Mouse (Mus musculus) intestine, embryonic 14.5 days (tissue): Measurements from ENCODE around the gene Tubg2. TPM values are rescaled to one million over a fixed set of nuclear protein-coding genes. Genes with fewer than 3 reads are reported as not detected.

Source experiments
- ATAC-seq: fragments of 200-750 bp; cut with Nextera tagmentation; replicated peaks from 2 replicates; pipeline ENCODE4 v1.8.0; 2017; ENCODE audit warnings: low read depth, moderate number of reproducible peaks, moderate TSS enrichment, moderate library complexity; ENCODE audit not compliant: low FRiP score, low TSS enrichment
- DNase-seq: peaks from one replicate; pipeline ENCODE4 v3.0.0-alpha.2; 2018; ENCODE audit warnings: low spot score
- H3K27ac ChIP-seq: fragments of 300-500 bp; sonication (generic); 2 replicates; pipeline ENCODE4 v1.5.1; 2014; ENCODE audit warnings: low read depth, mild to moderate bottlenecking, control low read depth
- H3K27me3 ChIP-seq: fragments of 300-500 bp; sonication (generic); replicated peaks from 2 replicates; pipeline ENCODE4 v1.6.1; 2014; ENCODE audit warnings: low read length, control low read depth; ENCODE audit not compliant: control insufficient read depth, insufficient read depth
- H3K36me3 ChIP-seq: fragments of 300-500 bp; sonication (generic); 2 replicates; pipeline ENCODE4 v1.6.1; 2014; ENCODE audit warnings: low read length, control low read depth; ENCODE audit not compliant: control insufficient read depth, insufficient read depth
- H3K4me1 ChIP-seq: fragments of 300-500 bp; sonication (generic); replicated peaks from 2 replicates; pipeline ENCODE4 v1.6.1; 2014; ENCODE audit warnings: low read length, control low read depth, mixed read lengths; ENCODE audit not compliant: control insufficient read depth, insufficient read depth
- H3K4me2 ChIP-seq: fragments of 300-500 bp; sonication (generic); 2 replicates; pipeline ENCODE4 v1.6.1; 2014; ENCODE audit warnings: low read length
- H3K4me3 ChIP-seq: fragments of 300-500 bp; sonication (generic); 2 replicates; pipeline ENCODE4 v1.5.1; 2014; ENCODE audit warnings: low read depth, low read length, control low read depth, mixed read lengths
- H3K9ac ChIP-seq: fragments of 300-500 bp; sonication (generic); 2 replicates; pipeline ENCODE4 v1.6.1; 2014; ENCODE audit warnings: mild to moderate bottlenecking, low read length
- H3K9me3 ChIP-seq: fragments of 300-500 bp; sonication (generic); 2 replicates; pipeline ENCODE4 v1.6.1; 2016; ENCODE audit warnings: low read length, control low read depth; ENCODE audit not compliant: control insufficient read depth
- WGBS: fragments of 180-500 bp; shearing (Covaris S2); extraction: QIAGEN DNeasy Blood & Tissue Kit; methylation state at CpG from one replicate; pipeline ENCODE4 v1.1.7; 2014; 5-methylcytosine and 5-hydroxymethylcytosine counted together
- polyA plus RNA-seq: library from polyadenylated mRNA; unstranded; fragments of >200 nt; fragmentation: Nextera tagmentation; extraction: Ambion mirVana; gene quantifications from 2 replicates; pipeline ENCODE4 v1.2.1, GENCODE M21; 2014

Tubg2 gene
- polyA plus RNA-seq, 1 experiment from 2014 or later = 7.4 TPM

DNA sequence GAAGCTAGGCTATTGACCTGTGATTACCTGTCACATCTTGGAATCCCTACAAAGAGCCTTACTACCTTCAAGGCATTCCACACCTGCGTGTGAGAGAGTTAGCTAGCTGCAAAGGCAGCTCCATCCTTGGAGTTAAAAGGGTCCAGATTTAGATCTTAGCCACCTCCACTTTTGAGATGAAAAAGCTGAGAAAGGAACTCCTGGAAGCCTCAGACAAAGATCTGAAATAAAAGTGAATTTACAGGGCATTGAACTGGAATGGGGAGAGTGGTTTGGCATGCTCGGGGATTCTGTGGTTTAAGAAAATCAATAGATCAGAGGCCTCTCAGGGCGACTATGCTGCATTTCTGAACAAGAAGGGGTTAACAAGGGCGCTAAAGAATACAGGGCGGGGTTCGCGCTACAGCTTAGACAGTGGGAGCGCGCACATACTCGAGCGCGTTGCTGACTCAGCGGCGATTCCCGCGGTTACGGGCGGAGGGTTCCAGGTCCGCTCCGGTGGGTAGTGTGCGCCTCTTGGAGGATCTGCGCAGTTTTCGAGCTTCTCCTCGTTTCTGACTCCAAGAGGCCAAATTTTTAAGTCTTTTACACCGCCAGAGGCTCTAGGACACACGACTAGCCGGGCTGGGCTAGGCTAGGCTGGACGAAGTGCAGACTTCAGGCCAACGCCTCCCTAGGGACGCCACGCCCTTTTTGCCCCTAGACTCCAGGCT, 16.2 kb downstream of the Tubg2 start:
- Histone ChIP-seq H3K4me2 (peak overlapping the region; percentile 64), H3K36me3 (peaks cover 12% of the 10 kb centered on the region), H3K9ac (peak overlapping the region; percentile 43), H3K4me3 (peak overlapping the region; percentile 41), H3K27ac (peak overlapping the region; percentile 85), H3K9me3 (no peaks in the 10 kb centered on the region), H3K27me3 (peaks cover 35% of the 10 kb centered on the region), H3K4me1 (peaks cover 46% of the 10 kb centered on the region)
- DNase-seq (peak; percentile 88), ATAC-seq (peak; percentile 36; the same call in 1 of the 2 replicates)
- WGBS = under 1% methylated on average over 31 of the region's 31 CpGs

DNA sequence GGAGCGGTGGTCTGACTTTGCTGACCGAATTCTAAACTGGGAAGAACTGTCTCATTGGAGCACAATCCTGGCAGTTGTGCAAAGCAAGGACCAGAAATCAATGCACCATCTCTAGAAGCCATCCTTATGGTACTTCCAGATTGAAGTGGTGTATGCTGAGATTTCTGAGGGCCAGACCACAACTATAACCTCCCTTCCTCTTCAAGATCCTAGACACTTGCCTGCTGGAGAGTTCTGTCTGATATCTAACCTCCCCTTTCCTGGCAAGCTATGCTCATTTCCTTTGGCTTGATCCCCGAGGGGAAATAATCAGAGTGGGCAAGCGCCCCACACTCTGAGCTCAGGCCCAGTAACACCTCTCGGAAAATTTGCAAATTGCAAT, 16.7 kb downstream of the Tubg2 start:
- H3K4me1 ChIP-seq = peaks cover 50% of the 10 kb centered on the region
- no peaks in the 10 kb centered on the region for H3K9me3 ChIP-seq
- DNase-seq (no peak), ATAC-seq (no peak)
- peak overlapping the region; percentile 64 for H3K4me2 ChIP-seq
- H3K36me3 ChIP-seq = peaks cover 7% of the 10 kb centered on the region
- H3K4me3 ChIP-seq = peak overlapping the region; percentile 41
- WGBS = 19% methylated on average over 5 of the region's 5 CpGs
- H3K27me3 ChIP-seq = peaks cover 35% of the 10 kb centered on the region
- H3K9ac ChIP-seq = peak overlapping the region; percentile 43
- peak overlapping the region; percentile 85 for H3K27ac ChIP-seq

DNA sequence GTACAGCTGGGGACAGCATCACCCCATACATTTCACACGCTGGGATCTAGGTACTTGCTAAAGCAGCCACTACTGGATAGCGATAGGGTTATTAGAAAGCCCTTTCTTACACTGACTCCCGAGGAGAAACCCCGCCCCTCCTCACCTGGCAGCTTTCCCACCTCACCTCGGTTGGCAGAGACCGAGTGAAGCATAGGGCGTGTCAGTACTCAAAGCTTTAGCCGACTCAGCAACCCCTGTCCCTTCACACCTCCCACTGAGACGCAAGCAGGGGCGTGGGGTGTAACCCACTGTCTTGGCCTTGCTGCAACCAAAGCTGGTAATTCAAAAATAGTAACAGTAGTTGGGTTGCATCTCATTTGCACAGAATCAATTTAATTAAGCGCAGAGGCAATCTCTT, 17.4 kb downstream of the Tubg2 start:
- no peaks in the 10 kb centered on the region for H3K9me3 ChIP-seq
- H3K4me2 ChIP-seq = peak overlapping the region; percentile 64
- WGBS = 12% methylated on average over 11 of the region's 11 CpGs
- H3K4me1 ChIP-seq = peaks cover 50% of the 10 kb centered on the region
- no peak overlapping the region for H3K9ac ChIP-seq
- no peak for ATAC-seq
- H3K27me3 ChIP-seq = peaks cover 35% of the 10 kb centered on the region
- H3K36me3 ChIP-seq = no peaks in the 10 kb centered on the region
- peak overlapping the region; percentile 40; the same call in 1 of the 2 replicates for H3K27ac ChIP-seq
- H3K4me3 ChIP-seq = peak overlapping the region; percentile 29
- no peak for DNase-seq

DNA sequence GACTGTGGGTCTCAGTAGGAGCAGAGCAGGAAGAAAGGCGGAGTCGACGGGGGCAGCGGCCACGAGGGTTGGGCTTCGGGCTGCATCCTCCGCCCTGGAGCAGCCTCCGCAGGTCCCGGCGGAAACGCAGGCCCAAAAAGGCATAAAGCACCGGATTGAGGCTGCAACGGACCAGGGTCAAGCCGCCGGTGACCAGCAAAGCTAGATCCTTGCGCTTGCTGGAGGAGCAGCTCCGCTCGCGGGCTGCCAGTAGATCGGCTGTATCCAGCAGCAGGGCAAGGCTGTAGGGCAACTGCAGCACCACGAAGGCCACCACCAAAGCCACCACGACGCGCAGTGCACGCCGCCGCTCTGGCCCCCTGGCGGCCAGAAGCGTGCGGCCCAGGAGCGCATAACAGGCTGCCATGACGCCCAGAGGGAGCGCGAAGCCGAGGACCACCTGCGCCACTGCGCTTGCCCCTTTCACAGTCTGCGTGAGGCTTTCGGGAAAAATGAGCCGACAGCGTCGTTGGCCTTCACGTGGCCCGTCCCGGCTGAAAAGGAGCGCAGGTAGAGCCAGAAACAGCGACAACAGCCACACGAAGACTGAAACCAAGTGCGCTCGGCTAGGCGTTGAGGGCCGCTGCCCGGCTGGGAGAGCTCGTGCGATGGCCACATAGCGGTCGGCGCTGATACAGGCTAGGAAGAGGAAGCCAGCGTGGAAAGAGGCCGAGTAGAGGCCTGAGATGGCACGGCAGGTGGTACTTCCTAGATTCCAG, 18.1 kb downstream of the Tubg2 start:
- H3K9ac ChIP-seq = peak overlapping the region; percentile 25; the same call in 1 of the 2 replicates
- peak overlapping the region; percentile 29 for H3K4me3 ChIP-seq
- H3K36me3 ChIP-seq = no peaks in the 10 kb centered on the region
- ATAC-seq (peak; percentile 51), DNase-seq (peak; percentile 90)
- no peaks in the 10 kb centered on the region for H3K9me3 ChIP-seq
- peak overlapping the region; percentile 40; the same call in 1 of the 2 replicates for H3K27ac ChIP-seq
- H3K27me3 ChIP-seq = peaks cover 35% of the 10 kb centered on the region
- peak overlapping the region; percentile 64 for H3K4me2 ChIP-seq
- H3K4me1 ChIP-seq = peaks cover 50% of the 10 kb centered on the region
- WGBS = 1% methylated on average over 61 of the region's 61 CpGs

DNA sequence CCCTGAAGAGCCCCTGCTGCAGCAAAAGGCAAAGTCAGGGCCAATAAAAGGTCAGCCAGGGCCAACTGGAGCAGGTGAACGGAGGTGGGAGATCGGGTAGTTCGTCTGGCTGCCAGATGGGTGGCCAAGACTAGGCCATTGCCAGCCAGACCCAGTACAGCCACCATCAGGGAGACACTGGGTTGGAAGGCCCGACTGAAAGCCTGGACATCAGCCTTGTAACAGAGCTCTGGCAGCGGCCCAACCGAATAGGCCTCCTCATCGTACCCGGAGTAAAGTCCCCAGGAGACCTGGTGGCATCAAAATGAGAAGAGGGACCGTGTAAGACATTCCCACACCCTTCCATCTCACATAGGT, 18.7 kb downstream of the Tubg2 start:
- H3K9ac ChIP-seq = no peak overlapping the region
- peaks cover 37% of the 10 kb centered on the region for H3K27me3 ChIP-seq
- no peaks in the 10 kb centered on the region for H3K9me3 ChIP-seq
- H3K27ac ChIP-seq = no peak overlapping the region
- WGBS = 31% methylated on average over 9 of the region's 9 CpGs
- H3K4me3 ChIP-seq = peak overlapping the region; percentile 29
- peaks cover 45% of the 10 kb centered on the region for H3K4me1 ChIP-seq
- no peaks in the 10 kb centered on the region for H3K36me3 ChIP-seq
- ATAC-seq (no peak), DNase-seq (no peak)
- peak overlapping the region; percentile 64 for H3K4me2 ChIP-seq

DNA sequence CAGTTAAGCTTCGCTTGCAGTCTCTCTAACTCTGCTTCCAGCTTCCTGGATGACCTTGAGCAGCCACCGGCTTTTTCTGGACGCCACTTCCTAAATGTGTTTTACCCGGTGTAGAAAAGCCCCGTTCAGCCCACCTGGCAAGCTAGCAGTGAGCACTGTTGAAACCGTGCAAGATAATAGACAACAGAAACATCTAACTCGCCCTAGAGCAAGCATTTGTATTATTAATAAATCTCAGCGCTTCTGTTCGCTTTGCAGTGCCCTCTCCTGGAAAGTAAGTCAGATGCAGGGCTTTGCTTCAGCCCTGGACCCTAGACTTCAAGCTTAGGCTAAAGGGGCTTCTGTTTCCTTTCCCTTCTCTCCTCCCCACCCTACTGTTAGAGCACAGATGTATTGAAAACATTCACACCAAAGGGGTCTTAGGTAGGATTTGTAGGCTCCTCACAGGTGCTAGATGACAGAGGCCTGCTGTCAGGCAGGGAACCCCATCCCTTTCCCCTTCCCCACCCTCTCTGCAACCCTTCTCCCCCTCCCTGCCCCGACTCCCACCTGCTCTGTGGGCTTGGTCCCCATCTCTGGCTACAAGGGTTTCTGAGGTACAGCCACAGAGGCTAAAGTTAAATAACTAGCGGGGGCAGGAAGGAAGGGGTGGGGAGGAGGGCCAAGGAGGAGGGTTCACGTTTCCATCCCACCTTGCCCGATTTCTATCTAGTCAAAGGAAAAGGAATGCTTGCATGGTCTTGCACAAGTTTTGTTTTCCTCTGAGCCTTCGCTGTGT, 19.3 kb downstream of the Tubg2 start, which contains the start of gene Ccr10:
Ccr10 (minus strand) TSS at position 593 of the 778 bp plus-strand sequence.
- WGBS = 22% methylated on average over 14 of the region's 14 CpGs
- H3K4me1 ChIP-seq = peaks cover 39% of the 10 kb centered on the region
- DNase-seq (no peak), ATAC-seq (no peak)
- H3K9me3 ChIP-seq = no peaks in the 10 kb centered on the region
- peaks cover 38% of the 10 kb centered on the region for H3K27me3 ChIP-seq
- H3K27ac ChIP-seq = no peak within 1 kb of the TSS
- H3K4me2 ChIP-seq = peak within 1 kb of the TSS; percentile 64
- peak within 1 kb of the TSS; percentile 29 for H3K4me3 ChIP-seq
- no peak within 1 kb of the TSS for H3K9ac ChIP-seq
- H3K36me3 ChIP-seq = no peaks in the 10 kb centered on the region

DNA sequence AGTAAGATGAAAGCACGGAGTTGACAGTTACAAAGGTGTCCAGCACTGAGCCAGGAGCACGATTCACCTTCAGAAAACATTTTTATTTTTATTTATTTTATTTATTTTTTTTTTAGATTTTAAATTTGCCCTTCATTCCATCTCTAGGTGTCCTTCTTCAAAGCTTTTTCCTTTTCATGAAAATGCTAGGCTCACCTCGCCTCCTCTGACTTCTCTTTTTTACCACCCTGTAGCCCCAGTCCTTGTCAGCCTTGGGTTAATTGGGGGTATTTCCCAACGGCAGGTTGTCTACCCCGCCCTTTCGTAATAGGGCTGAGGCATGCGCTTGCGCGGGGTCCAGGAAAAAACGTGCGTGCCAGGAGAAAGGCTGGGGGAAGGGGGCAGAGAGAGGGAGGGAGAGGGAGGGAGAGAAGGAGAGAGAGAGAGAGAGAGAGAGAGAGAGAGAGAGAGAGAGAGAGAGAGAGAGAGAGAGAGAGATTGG, 20.0 kb downstream of the Tubg2 start:
- H3K27ac ChIP-seq = no peak overlapping the region
- H3K4me3 ChIP-seq = peak overlapping the region; percentile 28; the same call in 1 of the 2 replicates
- peaks cover 38% of the 10 kb centered on the region for H3K27me3 ChIP-seq
- no peak overlapping the region for H3K9ac ChIP-seq
- no peaks in the 10 kb centered on the region for H3K36me3 ChIP-seq
- ATAC-seq = no peak
- peak overlapping the region; percentile 51 for H3K4me2 ChIP-seq
- H3K9me3 ChIP-seq = no peaks in the 10 kb centered on the region
- peaks cover 39% of the 10 kb centered on the region for H3K4me1 ChIP-seq
- 11% methylated on average over 11 of the region's 11 CpGs for WGBS
- no peak for DNase-seq

DNA sequence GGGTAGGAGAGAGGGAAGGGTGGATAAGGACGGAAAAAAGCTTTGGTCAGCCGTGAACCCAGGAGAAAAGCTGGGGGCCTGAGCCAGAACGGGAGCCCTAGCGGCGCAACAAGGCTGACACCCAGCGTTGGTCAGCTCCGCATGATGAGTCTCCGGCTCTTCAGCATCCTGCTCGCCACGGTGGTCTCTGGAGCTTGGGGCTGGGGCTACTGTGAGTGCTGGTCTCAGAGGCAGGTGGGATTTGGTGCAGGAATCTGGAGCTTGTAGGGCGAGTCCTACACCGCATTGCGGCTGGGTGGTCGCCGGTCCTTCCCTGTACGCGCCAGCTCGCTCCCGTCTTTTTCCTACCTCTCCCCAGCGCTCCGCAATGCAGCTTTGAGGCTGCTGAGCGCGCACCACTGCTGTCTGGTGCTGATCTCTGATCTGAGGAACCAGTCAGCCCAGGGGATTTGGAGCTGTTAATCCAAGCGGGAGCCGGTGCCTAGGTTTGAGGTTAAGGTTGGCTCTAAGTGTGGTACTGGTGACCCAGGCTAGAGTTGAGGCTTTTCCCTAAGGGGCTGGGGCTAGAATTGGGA, 20.5 kb downstream of the Tubg2 start:
- Histone ChIP-seq H3K9ac (no peak overlapping the region), H3K4me3 (peak overlapping the region; percentile 28), H3K4me2 (peak overlapping the region; percentile 51), H3K9me3 (no peaks in the 10 kb centered on the region), H3K27ac (no peak overlapping the region), H3K27me3 (peaks cover 38% of the 10 kb centered on the region), H3K36me3 (no peaks in the 10 kb centered on the region), H3K4me1 (peaks cover 39% of the 10 kb centered on the region)
- peak; percentile 74 for DNase-seq
- no peak for ATAC-seq
- WGBS = under 1% methylated on average over 25 of the region's 25 CpGs
